Mouse (Mus musculus) olfactory bulb, adult 2 months (tissue): ENCODE measurements around the gene Plk5.

Experiments
- CTCF ChIP-seq: fragments of 200-500 bp; IDR thresholded peaks from 2 replicates; pipeline ENCODE4 v1.5.1; 2012; ENCODE audit warnings: low read depth, mild to moderate bottlenecking, low read length, moderate library complexity; ENCODE audit not compliant: insufficient read depth
- POLR2A ChIP-seq: fragments of 200-500 bp; IDR thresholded peaks from 2 replicates; pipeline ENCODE4 v1.6.1; 2012; ENCODE audit warnings: mild to moderate bottlenecking, low read depth, low read length, moderate library complexity; ENCODE audit not compliant: insufficient read depth

GRCm38 (mm10) chr10:80356001-80356682 lies at the start of gene Plk5:
- TF ChIP-seq CTCF = no peak
- TF ChIP-seq POLR2A = 0 out of 2 replicates have a peak, but pooled peaks have one; percentile 10
